Mouse (Mus musculus): Measurements from ENCODE around the gene Ptk6. TPM values are rescaled to one million over a fixed set of nuclear protein-coding genes. Genes with fewer than 3 reads are reported as not detected.
A peak's percentile ranks its signal among the peaks of the same experiment; 100 is the strongest.

Ptk6 gene
- total RNA-seq, 2 experiments from 2014 or later: not detected

GRCm38 (mm10) chr2:181235681-181236566 is 33.3 kb upstream of the Ptk6 start:
- H3K27ac ChIP-seq: no peak overlapping the region
- intact Hi-C loops (cut with DNase I): no loop called here
- DNase-seq: no peak
- peak; percentile 28 for TF ChIP-seq CTCF (IDR thresholded peaks at IDR 0.05)
- no peak overlapping the region for H3K4me3 ChIP-seq

DNA sequence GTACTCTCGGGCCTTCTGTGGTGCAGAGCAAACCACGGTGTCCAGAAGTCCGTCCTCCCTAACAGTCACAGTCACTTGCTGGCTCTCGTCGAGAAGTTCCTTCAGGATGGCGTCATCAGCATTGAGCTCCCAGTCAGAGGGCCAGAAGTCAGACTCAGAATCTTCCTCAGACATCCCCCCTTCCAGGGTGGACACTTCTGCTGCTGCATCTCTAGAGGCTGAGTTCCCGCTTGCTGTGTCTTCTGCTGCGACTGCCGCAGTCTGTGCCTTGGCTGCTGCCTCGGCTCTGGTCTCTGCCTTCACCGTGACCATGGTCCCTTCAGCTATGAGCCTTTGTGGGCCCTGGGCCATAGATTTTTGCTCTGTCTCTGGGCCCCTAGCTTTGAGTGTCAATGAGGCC is 32.1 kb upstream of the Ptk6 start:
- no peak for TF ChIP-seq CTCF (IDR thresholded peaks at IDR 0.05)
- DNase-seq: no peak
- intact Hi-C loops (cut with DNase I): no loop called here
- Histone ChIP-seq H3K4me3 (no peak overlapping the region), H3K27ac (no peak overlapping the region)

DNA sequence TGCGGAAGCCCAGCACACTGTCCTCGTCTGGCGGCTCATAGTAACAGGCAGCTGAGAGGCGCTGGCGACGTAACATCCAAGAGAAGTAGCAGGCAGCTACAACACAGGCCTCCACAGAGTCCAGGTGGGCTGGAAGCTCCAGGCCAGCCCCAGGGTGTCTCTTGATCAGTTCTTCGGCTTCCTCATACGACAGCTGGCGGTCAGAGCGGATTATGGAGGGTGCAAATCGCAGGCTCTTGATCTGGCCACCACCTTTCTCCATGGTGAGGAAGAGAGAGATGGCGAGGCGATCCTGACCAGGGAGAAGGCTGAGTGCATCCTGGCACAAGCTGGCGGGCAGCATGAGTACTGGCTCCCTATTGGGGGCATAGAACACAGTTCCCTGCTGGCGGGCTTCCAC is 30.9 kb upstream of the Ptk6 start:
- TF ChIP-seq CTCF (IDR thresholded peaks at IDR 0.05): no peak
- H3K4me3 ChIP-seq: no peak overlapping the region
- intact Hi-C loops (cut with DNase I): no loop called here
- DNase-seq: no peak
- no peak overlapping the region for H3K27ac ChIP-seq

GRCm38 (mm10) chr2:181231171-181231570 is 28.6 kb upstream of the Ptk6 start:
- no peak for TF ChIP-seq CTCF (IDR thresholded peaks at IDR 0.05)
- intact Hi-C loops (cut with DNase I): no loop called here
- H3K27ac ChIP-seq: no peak overlapping the region
- DNase-seq: no peak
- H3K4me3 ChIP-seq: no peak overlapping the region

GRCm38 (mm10) chr2:181228335-181228734 is 25.7 kb upstream of the Ptk6 start:
- DNase-seq: no peak
- no peak for TF ChIP-seq CTCF (IDR thresholded peaks at IDR 0.05)
- intact Hi-C loops (cut with DNase I): no loop called here
- Histone ChIP-seq H3K27ac (peak overlapping the region; percentile 73), H3K4me3 (no peak overlapping the region)

DNA sequence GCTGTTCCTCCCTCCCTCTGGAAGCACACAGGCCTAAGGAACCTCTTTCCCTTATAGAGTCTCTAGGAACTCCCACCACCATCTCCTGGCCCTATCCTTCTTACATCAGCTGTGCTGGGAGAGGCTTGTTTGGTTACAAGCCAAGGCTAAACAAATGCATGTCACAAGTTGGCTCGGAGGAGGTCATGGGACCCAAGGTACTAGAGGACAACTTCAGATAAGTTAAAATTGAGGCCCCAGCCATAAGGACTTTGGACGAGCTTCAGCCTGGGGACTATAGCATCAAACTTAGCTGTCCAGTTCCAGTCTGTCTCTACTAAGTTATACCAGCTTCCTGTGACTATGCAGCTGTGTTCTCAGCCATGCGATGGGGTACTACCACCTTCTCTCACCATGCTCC is 24.5 kb upstream of the Ptk6 start:
- intact Hi-C loops (cut with DNase I): no loop called here

GRCm38 (mm10) chr2:181224994-181225393 is 22.4 kb upstream of the Ptk6 start:
- intact Hi-C loops (cut with DNase I): no loop called here
- TF ChIP-seq CTCF (IDR thresholded peaks at IDR 0.05): no peak

More for the DNA sequence above, 24.5 kb upstream of the Ptk6 start:
- DNase-seq: no peak
- Histone ChIP-seq H3K4me3 (no peak overlapping the region), H3K27ac (no peak overlapping the region)
- no peak for TF ChIP-seq CTCF (IDR thresholded peaks at IDR 0.05)

DNA sequence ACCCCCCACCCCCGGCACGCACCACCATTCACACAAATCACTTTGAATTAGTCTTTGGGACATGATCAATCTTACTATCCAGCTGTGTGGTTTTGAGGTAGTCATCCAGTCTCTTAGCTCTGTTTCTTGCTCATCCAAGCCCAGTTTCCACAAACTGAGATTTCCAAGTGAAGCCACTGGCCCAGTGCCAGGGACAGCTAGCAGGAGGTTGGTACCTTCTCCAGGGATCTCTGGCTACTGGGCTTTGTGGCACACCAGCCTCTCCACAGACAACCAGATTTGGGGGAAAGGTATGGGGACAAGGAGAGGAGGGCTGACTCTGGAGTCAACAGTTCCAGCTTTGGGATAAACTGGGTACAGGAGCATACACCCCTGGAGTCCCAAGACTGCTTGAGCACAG is 17.8 kb upstream of the Ptk6 start:
- TF ChIP-seq CTCF (IDR thresholded peaks at IDR 0.05): no peak
- intact Hi-C loops (cut with DNase I): no loop called here
- no peak for DNase-seq
- Histone ChIP-seq H3K27ac (peak overlapping the region; percentile 48), H3K4me3 (peak overlapping the region; percentile 67)

More at GRCm38 (mm10) chr2:181224994-181225393, 22.4 kb upstream of the Ptk6 start:
- H3K27ac ChIP-seq: no peak overlapping the region
- no peak overlapping the region for H3K4me3 ChIP-seq
- no peak for DNase-seq

DNA sequence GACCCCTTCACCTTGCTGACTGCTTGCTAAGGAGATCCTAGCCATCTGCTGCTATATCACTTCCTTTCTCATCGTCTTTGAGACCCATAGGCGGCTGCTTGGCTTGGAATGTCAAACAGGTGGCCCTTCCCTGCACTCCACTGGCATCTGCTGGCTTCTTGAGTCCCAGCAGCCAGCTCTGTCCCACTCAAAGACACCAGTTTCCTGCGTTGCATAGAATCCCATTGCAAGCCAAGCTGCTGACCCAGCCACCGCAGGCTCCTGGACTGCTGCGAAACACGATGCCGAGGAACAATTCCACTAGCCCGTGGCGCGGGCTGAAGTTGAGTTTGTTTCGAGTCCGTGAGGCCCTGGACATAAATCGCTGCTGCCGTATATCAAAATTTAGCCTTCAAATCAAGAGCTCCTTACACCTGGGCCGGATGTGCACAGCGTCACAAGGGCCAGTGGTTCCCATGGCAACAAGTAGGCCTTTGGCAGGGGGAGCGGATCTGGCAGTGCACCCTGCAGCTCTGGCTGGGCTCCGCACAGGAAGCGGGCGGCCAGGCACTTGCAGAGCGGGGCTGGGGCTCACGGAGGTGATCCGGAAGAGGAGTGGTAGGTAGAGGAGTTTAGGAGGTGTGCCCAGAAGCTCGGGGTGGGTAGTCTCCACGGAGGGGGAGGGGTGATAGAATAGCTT is 17.1 kb upstream of the Ptk6 start, which contains the start of gene Fndc11:
Fndc11 (plus strand) TSS at position 476 of the 679 bp plus-strand sequence.
- peak within 1 kb of the TSS; percentile 48 for H3K27ac ChIP-seq
- peak within 1 kb of the TSS; percentile 67 for H3K4me3 ChIP-seq
- DNase-seq: peak; percentile 80
- TF ChIP-seq CTCF (IDR thresholded peaks at IDR 0.05): peak; percentile 39
- intact Hi-C loops (cut with DNase I): no loop called here

GRCm38 (mm10) chr2:181218881-181219485 is 16.4 kb upstream of the Ptk6 start:
- intact Hi-C loops (cut with DNase I): no loop called here
- H3K4me3 ChIP-seq: no peak overlapping the region; the same call in 1 of the 2 replicates
- TF ChIP-seq CTCF (IDR thresholded peaks at IDR 0.05): no peak
- peak overlapping the region; percentile 48 for H3K27ac ChIP-seq
- no peak for DNase-seq

- H3K27ac ChIP-seq: no peak overlapping the region
- DNase-seq: no peak
- TF ChIP-seq CTCF (IDR thresholded peaks at IDR 0.05): no peak
- intact Hi-C loops (cut with DNase I): no loop called here
- no peak overlapping the region for H3K4me3 ChIP-seq
Measured at GRCm38 (mm10) chr2:181216037-181216436, 13.4 kb upstream of the Ptk6 start.

- Histone ChIP-seq H3K4me3 (peak within 1 kb of the TSS; percentile 69), H3K27ac (peak within 1 kb of the TSS; percentile 65)
- intact Hi-C loops (cut with DNase I): no loop called here
- DNase-seq: peak; percentile 41
- TF ChIP-seq CTCF (IDR thresholded peaks at IDR 0.05): no peak
Measured at GRCm38 (mm10) chr2:181213021-181213445, 10.4 kb upstream of the Ptk6 start, which contains the start of gene Srms. Srms (minus strand) TSS chr2:181213185.

Data from gastrocnemius, adult 2 months (tissue).